Mouse (Mus musculus) embryonic facial prominence, embryonic 11.5 days (tissue): ENCODE data around the gene Dapk3. TPM values are rescaled to one million over a fixed set of nuclear protein-coding genes. Genes with fewer than 3 reads are reported as not detected.

Experiments used
- ATAC-seq: fragments of 200-750 bp; cut with Nextera tagmentation; replicated peaks from 2 replicates; pipeline ENCODE4 v1.8.0; 2017; ENCODE audit warnings: low read depth; ENCODE audit not compliant: insufficient number of reproducible peaks, low FRiP score, low TSS enrichment
- DNase-seq: peaks from one replicate; pipeline ENCODE4 v3.0.0-alpha.2; 2015; ENCODE audit warnings: low spot score
- H3K27ac ChIP-seq: fragments of 300-500 bp; sonication (generic); replicated peaks from 2 replicates; pipeline ENCODE4 v1.5.1; 2014; ENCODE audit warnings: mild to moderate bottlenecking, low read depth, low read length, control low read depth
- H3K27me3 ChIP-seq: fragments of 300-500 bp; sonication (generic); 2 replicates; pipeline ENCODE4 v1.6.1; 2014; ENCODE audit warnings: mild to moderate bottlenecking, low read length, moderate library complexity, mixed read lengths; ENCODE audit not compliant: control insufficient read depth, insufficient read depth
- H3K36me3 ChIP-seq: fragments of 300-500 bp; sonication (generic); replicated peaks from 2 replicates; pipeline ENCODE4 v1.6.1; 2014; ENCODE audit warnings: low read depth, mild to moderate bottlenecking, low read length, moderate library complexity, mixed read lengths; ENCODE audit not compliant: control insufficient read depth, insufficient read depth
- H3K4me1 ChIP-seq: fragments of 300-500 bp; sonication (generic); 2 replicates; pipeline ENCODE4 v1.6.1; 2014; ENCODE audit warnings: low read length, mixed read lengths; ENCODE audit not compliant: control insufficient read depth, insufficient read depth
- H3K4me2 ChIP-seq: fragments of 300-500 bp; sonication (generic); 2 replicates; pipeline ENCODE4 v1.6.1; 2014; ENCODE audit warnings: low read depth, mild to moderate bottlenecking, control low read depth, low read length, moderate library complexity
- H3K4me3 ChIP-seq: fragments of 300-500 bp; sonication (generic); 2 replicates; pipeline ENCODE4 v1.5.1; 2014; ENCODE audit warnings: low read depth, low read length, control low read depth
- H3K9ac ChIP-seq: fragments of 300-500 bp; sonication (generic); replicated peaks from 2 replicates; pipeline ENCODE4 v1.6.1; 2014; ENCODE audit warnings: mild to moderate bottlenecking, control low read depth, low read length
- H3K9me3 ChIP-seq: fragments of 300-500 bp; sonication (generic); replicated peaks from 2 replicates; pipeline ENCODE4 v1.6.1; 2016; ENCODE audit warnings: mild to moderate bottlenecking, low read length, inconsistent platforms, mixed read lengths; ENCODE audit not compliant: control insufficient read depth
- WGBS: fragments of 180-500 bp; shearing (Covaris S2); extraction: QIAGEN DNeasy Blood & Tissue Kit; methylation state at CpG from one replicate; pipeline ENCODE4 v1.1.7; 2014; 5-methylcytosine and 5-hydroxymethylcytosine counted together
- polyA plus RNA-seq: library from polyadenylated mRNA; unstranded; fragments of >200 nt; fragmentation: Nextera tagmentation; extraction: Ambion mirVana; gene quantifications from 2 replicates; pipeline ENCODE4 v1.2.1, GENCODE M21; 2014

Gene Dapk3
- polyA plus RNA-seq, 1 experiment from 2014 or later = 47.4 TPM

DNA sequence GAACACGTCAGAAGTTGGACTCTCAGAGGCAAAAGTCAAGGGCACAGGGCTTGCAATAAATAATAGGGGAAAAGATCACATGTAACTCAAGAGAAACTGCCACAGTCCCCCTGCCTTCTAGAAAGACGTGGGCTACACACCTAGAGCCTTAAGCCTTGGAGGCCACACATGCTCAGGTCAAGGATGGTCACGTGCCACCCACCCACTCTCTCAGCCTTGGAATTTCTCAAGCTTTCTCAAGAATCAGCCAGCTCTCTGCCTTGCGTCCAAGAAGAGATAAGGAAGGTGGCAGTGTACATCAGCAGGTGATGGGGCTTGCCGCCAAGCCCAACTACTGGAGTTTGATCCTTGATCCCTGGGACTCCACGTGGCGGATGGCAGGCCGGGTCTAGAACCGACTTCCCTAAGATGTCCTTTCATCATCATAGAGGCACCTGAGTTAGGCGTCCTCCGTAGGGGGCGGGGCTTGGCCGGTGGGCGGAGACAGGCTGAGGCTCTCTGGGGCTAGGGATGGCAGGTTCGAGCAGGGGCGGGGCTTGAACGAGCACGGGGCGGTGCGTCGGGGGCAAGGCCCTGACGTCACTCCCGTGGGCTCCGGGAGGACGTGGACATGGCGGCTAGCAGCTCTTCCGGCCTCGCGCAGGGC lies 49.9 kb downstream of the Dapk3 start, which contains the start of gene Zfr2:
TSS of gene Zfr2 (plus strand) at position 576 of the 646 bp plus-strand sequence.
- H3K4me2 ChIP-seq = peak within 1 kb of the TSS; percentile 79
- peak within 1 kb of the TSS; percentile 65 for H3K9ac ChIP-seq
- peak; percentile 64 for ATAC-seq
- H3K4me3 ChIP-seq = peak within 1 kb of the TSS; percentile 70
- 8% methylated on average over 27 of the region's 29 CpGs for WGBS
- H3K27ac ChIP-seq = no peak within 1 kb of the TSS; the same call in 1 of the 2 replicates
- H3K27me3 ChIP-seq = peaks cover 21% of the 10 kb centered on the region
- no peaks in the 10 kb centered on the region for H3K36me3 ChIP-seq
- DNase-seq = peak; percentile 90
- H3K9me3 ChIP-seq = no peaks in the 10 kb centered on the region
- H3K4me1 ChIP-seq = peaks cover 3% of the 10 kb centered on the region

DNA sequence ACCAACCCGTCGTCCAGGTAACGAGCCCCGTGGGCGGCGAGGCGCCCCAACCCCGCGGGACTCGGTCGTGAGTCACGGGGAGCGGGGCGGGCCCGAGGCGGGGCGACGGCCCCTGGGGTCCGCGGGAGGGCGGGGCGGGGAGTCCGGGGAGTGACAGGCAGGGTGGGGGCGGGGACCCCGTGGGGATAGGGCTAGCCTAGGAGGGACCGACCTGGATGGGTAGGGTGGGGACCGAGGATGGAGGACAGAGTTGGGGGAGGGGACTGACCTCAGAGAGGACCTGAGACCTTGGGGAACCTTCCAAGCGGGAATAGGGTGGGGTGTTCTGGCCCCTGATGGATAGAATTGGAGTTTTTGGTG lies 50.4 kb downstream of the Dapk3 start:
- no peak for DNase-seq

GRCm38 (mm10) chr10:81234206-81234605 lies 51.4 kb downstream of the Dapk3 start:
- no peak for ATAC-seq
- Histone ChIP-seq H3K27me3 (peaks cover 19% of the 10 kb centered on the region), H3K9ac (no peak overlapping the region), H3K4me2 (no peak overlapping the region), H3K9me3 (no peaks in the 10 kb centered on the region), H3K4me1 (peaks cover 3% of the 10 kb centered on the region), H3K27ac (no peak overlapping the region), H3K36me3 (no peaks in the 10 kb centered on the region), H3K4me3 (no peak overlapping the region)
- no peak for DNase-seq
- 81% methylated on average over 6 of the region's 6 CpGs for WGBS

More for the DNA sequence above, 50.4 kb downstream of the Dapk3 start:
- H3K4me2 ChIP-seq = peak overlapping the region; percentile 79
- peaks cover 3% of the 10 kb centered on the region for H3K4me1 ChIP-seq
- ATAC-seq = peak; percentile 47
- H3K27ac ChIP-seq = no peak overlapping the region; the same call in 1 of the 2 replicates
- 2% methylated on average over 26 of the region's 28 CpGs for WGBS
- no peaks in the 10 kb centered on the region for H3K36me3 ChIP-seq
- H3K27me3 ChIP-seq = peaks cover 21% of the 10 kb centered on the region
- no peaks in the 10 kb centered on the region for H3K9me3 ChIP-seq
- peak overlapping the region; percentile 70 for H3K4me3 ChIP-seq
- H3K9ac ChIP-seq = peak overlapping the region; percentile 65

DNA sequence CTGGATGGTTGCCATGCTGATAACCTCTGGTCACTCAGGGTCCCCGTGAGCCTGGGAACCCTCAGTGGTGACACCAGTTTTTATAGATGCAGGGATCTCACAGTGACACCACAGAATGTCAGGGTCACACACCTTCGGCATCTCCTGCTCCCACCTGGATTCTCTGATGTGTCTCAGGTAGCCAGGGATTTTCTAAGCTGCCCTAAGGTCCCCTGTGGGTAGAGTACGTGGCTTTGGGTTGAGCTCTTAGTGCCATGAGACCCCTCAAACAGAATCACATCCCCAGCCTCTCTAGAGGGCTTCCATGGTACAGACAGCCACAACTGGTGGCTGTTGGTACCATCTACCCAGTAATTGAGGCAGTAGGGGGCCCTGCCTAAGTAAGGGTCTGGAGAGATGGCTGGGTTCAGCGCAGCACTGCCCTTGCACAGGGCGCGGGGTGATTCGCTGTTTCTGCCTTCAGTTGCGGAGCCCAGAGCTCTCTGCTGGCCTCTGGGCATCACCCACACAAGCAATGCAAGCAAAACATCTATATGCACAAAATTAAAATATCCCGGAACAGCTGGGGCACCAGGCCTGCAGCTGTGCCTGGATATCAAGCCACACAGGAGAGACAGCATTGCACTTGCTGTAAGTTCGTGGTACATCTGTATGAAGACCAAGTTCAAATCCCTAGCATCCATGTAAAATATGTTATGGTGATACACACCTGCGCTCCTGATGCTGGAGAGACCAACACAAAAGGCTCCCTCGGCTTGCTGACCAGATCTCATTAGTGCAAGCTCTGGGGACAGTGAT lies 53.9 kb downstream of the Dapk3 start:
- WGBS = 83% methylated on average over 12 of the region's 12 CpGs
- no peaks in the 10 kb centered on the region for H3K9me3 ChIP-seq
- peaks cover 8% of the 10 kb centered on the region for H3K4me1 ChIP-seq
- no peak overlapping the region for H3K4me3 ChIP-seq
- H3K36me3 ChIP-seq = no peaks in the 10 kb centered on the region
- no peak overlapping the region for H3K9ac ChIP-seq
- H3K4me2 ChIP-seq = no peak overlapping the region
- ATAC-seq (no peak), DNase-seq (no peak)
- peaks cover 15% of the 10 kb centered on the region for H3K27me3 ChIP-seq
- H3K27ac ChIP-seq = no peak overlapping the region

DNA sequence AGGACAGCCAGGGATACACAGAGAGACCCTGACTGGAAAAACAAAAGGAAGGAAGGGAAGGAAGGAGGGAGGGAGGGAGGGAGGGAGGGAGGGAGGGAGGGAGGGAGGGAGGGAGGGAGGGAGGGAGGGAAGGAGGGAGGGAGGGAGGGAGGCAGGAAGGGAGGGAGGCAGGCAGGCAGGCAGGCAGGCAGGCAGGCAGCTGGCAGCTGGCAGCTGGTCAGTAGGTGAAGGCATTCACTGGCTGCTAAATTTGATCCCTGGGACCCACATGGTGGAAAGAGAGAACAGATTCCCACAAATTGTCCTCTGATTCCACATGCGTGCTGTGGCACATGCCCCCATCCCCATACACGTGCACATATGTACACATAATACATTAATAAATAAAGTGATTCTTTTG lies 55.8 kb downstream of the Dapk3 start:
- Histone ChIP-seq H3K4me3 (no peak overlapping the region), H3K9ac (no peak overlapping the region), H3K9me3 (no peaks in the 10 kb centered on the region), H3K27me3 (peaks cover 13% of the 10 kb centered on the region), H3K4me1 (peaks cover 7% of the 10 kb centered on the region), H3K27ac (no peak overlapping the region), H3K36me3 (no peaks in the 10 kb centered on the region), H3K4me2 (no peak overlapping the region)
- 67% methylated on average over 2 of the region's 2 CpGs for WGBS
- DNase-seq (no peak), ATAC-seq (no peak)

DNA sequence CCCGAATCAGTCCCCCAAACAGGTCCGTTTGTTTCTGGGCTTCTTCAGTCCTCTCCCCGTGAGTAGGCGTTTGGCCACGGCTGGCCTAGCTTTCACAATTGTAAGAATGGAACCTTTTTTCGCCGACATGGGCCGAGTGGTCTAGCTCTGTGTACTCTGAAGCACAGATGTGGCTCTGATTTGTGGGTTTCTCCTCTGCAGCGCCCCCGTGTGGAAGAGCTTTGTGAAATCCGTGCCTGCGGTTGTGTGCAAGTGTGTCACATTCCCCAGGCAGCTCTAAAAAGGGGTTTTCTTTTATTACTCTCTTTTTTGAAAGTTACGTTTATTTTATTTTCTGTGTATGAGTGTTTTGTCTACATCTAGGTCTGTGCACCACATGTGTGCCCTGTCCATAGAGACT lies 58.1 kb downstream of the Dapk3 start:
- DNase-seq = peak; percentile 77
- Histone ChIP-seq H3K36me3 (no peaks in the 10 kb centered on the region), H3K9me3 (no peaks in the 10 kb centered on the region), H3K4me3 (no peak overlapping the region), H3K4me1 (peaks cover 5% of the 10 kb centered on the region; the same call in 1 of the 2 replicates), H3K27me3 (peaks cover 13% of the 10 kb centered on the region), H3K27ac (no peak overlapping the region), H3K9ac (no peak overlapping the region), H3K4me2 (no peak overlapping the region)
- WGBS = 22% methylated on average over 13 of the region's 13 CpGs
- ATAC-seq = no peak

- ATAC-seq (no peak), DNase-seq (no peak)
- 89% methylated on average over 16 of the region's 16 CpGs for WGBS
- Histone ChIP-seq H3K4me1 (peaks cover 5% of the 10 kb centered on the region; the same call in 1 of the 2 replicates), H3K4me2 (no peak overlapping the region), H3K36me3 (no peaks in the 10 kb centered on the region), H3K4me3 (no peak overlapping the region), H3K27ac (no peak overlapping the region), H3K9me3 (no peaks in the 10 kb centered on the region), H3K27me3 (peaks cover 13% of the 10 kb centered on the region), H3K9ac (no peak overlapping the region)
Observed at GRCm38 (mm10) chr10:81242021-81242420, 59.2 kb downstream of the Dapk3 start.
